In the genomic region with DNA sequence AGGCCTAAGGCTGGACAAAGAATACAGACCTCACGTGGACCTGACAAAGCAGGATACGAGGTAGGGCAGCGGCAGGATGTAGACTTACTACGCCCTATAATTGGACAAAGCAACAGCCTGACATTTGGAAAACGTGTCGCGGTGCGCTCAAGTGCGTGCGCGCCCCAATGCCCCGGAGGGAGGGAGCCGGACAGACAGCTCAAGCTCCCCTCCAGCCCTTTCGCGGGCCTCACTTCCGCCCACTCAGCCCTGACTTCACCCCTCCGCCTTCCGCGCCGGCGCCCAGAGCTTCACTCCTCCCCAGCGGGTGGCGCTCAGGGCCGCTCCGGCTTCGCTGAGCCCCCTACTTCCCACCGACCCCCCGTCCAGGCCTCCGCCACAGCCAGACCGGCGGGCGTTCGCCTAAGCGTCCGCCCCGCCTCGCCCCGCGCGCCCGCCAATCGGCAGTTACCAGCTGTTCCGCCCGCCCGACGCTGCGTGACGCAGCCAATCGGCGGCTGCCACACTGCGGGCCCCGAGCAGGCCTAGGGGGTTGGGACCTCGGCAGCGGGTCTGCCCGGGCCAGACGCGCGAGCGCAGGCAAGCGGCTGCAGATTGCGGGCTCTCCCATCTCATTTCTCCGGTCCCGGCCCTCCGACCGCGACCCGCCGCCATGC, we compare ENCODE assay signal across 8 mouse cellular contexts. TPM values are rescaled to one million over a fixed set of nuclear protein-coding genes. Genes with fewer than 3 reads are reported as not detected.
DNase-seq lines count a peak whose midpoint lies in the region; ATAC-seq and TF ChIP-seq lines count a peak whose summit lies in the region.

Gene Pdia3 (plus strand): TSS at position 389 of the 656 bp plus-strand sequence.
Gene Catsper2 (minus strand): TSS at position 406 of the 656 bp plus-strand sequence.

- peak within 1 kb of the TSS; percentile 98 for H3K9ac ChIP-seq in forebrain, embryonic 14.5 days (ENCODE audit: low read length)

- H3K4me2 ChIP-seq in forebrain, embryonic 14.5 days (ENCODE audit: low read length), result peak within 1 kb of the TSS; percentile 81

- H3K9me3 ChIP-seq in forebrain, embryonic 14.5 days (replicated peaks; ENCODE audit: control insufficient read depth, low read length), result no peaks in the 10 kb centered on the region

- intact Hi-C loops in heart, postnatal 14 days (cut with DNase I), result loop anchor here (5.0 to 10.0 kb wide), 2 partner anchors 34 to 1319 kb away; partner anchors contain the start of gene Serf2

- no peaks in the 10 kb centered on the region for H3K27me3 ChIP-seq in forebrain, embryonic 14.5 days (replicated peaks; ENCODE audit: control insufficient read depth, insufficient read depth, low read length)

- peak within 1 kb of the TSS; percentile 97 for H3K27ac ChIP-seq in forebrain, embryonic 14.5 days (ENCODE audit: low read depth, low read length)

- DNase-seq in ES-CJ7 (ENCODE audit: low read depth, low spot score), result peak; percentile 91
- DNase-seq in cerebellum, adult 11 months, result peak; percentile 91
- DNase-seq in forebrain, embryonic 14.5 days (ENCODE audit: low spot score), result peak; percentile 98
- DNase-seq in heart, postnatal 14 days, result peak; percentile 97 to 98
- peak; percentile 96 to 97 for DNase-seq in layer of hippocampus, adult 18-20 months (ENCODE audit: low spot score in 2 of 2)
- DNase-seq in lung, adult 2 months, result peak; percentile 96
- peak; percentile 95 for DNase-seq in thymus, adult 18-20 months

- peaks cover 16% of the 10 kb centered on the region for H3K36me3 ChIP-seq in forebrain, embryonic 14.5 days (ENCODE audit: control insufficient read depth, insufficient read depth, low read length)

- under 1% methylated on average over 55 of the region's 68 CpGs for WGBS in forebrain, embryonic 14.5 days
- under 1% methylated on average over 66 of the region's 68 CpGs for WGBS in lung, adult 2 months

- H3K4me1 ChIP-seq in forebrain, embryonic 14.5 days (ENCODE audit: control insufficient read depth, insufficient read depth, low read length), result peaks cover 14% of the 10 kb centered on the region
- H3K4me1 ChIP-seq in lung, adult 2 months (ENCODE audit: control insufficient read depth, insufficient read depth, low read length), result peaks cover 6% of the 10 kb centered on the region

- TF ChIP-seq POLR2A in lung, adult 2 months (IDR thresholded peaks at IDR 0.05; ENCODE audit: borderline replicate concordance, extremely low read depth, low read depth, low read length), result peak; percentile 89

- no peak for TF ChIP-seq CTCF in lung, adult 2 months (IDR thresholded peaks at IDR 0.05; ENCODE audit: insufficient read depth, low read length)

- ATAC-seq in forebrain, embryonic 14.5 days, result peak; percentile 99
- peak; percentile 89 for ATAC-seq in neutrophil, adult 5-6 weeks (ENCODE audit: extremely low read depth, insufficient number of reproducible peaks, low FRiP score, poor library complexity, severe bottlenecking)

- H3K4me3 ChIP-seq in forebrain, embryonic 14.5 days (ENCODE audit: low read depth, low read length), result peak within 1 kb of the TSS; percentile 97
- H3K4me3 ChIP-seq in lung, adult 2 months (replicated peaks; ENCODE audit: extremely low read depth, low read depth, low read length), result peak within 1 kb of the TSS; percentile 93

RNA-seq across cellular contexts. Expression of gene Pdia3, which starts in this region (rescaled TPM):
- polyA plus RNA-seq in forebrain, embryonic 14.5 days (2014; fragmentation: Nextera tagmentation; extraction: Ambion mirVana), result 174 and 205 TPM in 2 replicates
- 100 to 1,000 TPM; 115 to 150 TPM for total RNA-seq in heart, postnatal 14 days (2021)
- 100 to 1,000 TPM; 189 to 197 TPM for total RNA-seq in layer of hippocampus, adult 18-20 months (2021)
- polyA plus RNA-seq in lung, adult 2 months (2012; rRNA removed), result 395 and 710 TPM in 2 replicates
- total RNA-seq in neutrophil, adult 5-6 weeks (2017), result 81.0 and 85.3 TPM in 2 replicates

RNA-seq across cellular contexts. Expression of gene Catsper2, which starts in this region (rescaled TPM):
- polyA plus RNA-seq in forebrain, embryonic 14.5 days (2014; fragmentation: Nextera tagmentation; extraction: Ambion mirVana), result 2.0 and 3.2 TPM in 2 replicates
- 1 to 10 TPM; 3.2 to 3.9 TPM for total RNA-seq in heart, postnatal 14 days (2021)
- 1 to 10 TPM; 3.4 to 4.6 TPM for total RNA-seq in layer of hippocampus, adult 18-20 months (2021)
- polyA plus RNA-seq in lung, adult 2 months (2012; rRNA removed), result 1.00 and 2.0 TPM in 2 replicates
- total RNA-seq in neutrophil, adult 5-6 weeks (2017), result 2.8 and 3.1 TPM in 2 replicates

Comparison
In these comparisons a context has a peak if more than half of its experiments do, and no peak if none do; other contexts are left out.
1. Peak in every context shown above with its lines: DNase-seq, ATAC-seq, H3K4me3 ChIP-seq and H3K27ac ChIP-seq.